Mouse (Mus musculus): ENCODE results near the gene Sdccag8. TPM values are rescaled to one million over a fixed set of nuclear protein-coding genes. Genes with fewer than 3 reads are reported as not detected.
A peak's percentile ranks its signal among the peaks of the same experiment; 100 is the strongest.

Gene Sdccag8
- total RNA-seq, 2 experiments from 2014 or later, result 14.3 to 16.4 TPM

DNA sequence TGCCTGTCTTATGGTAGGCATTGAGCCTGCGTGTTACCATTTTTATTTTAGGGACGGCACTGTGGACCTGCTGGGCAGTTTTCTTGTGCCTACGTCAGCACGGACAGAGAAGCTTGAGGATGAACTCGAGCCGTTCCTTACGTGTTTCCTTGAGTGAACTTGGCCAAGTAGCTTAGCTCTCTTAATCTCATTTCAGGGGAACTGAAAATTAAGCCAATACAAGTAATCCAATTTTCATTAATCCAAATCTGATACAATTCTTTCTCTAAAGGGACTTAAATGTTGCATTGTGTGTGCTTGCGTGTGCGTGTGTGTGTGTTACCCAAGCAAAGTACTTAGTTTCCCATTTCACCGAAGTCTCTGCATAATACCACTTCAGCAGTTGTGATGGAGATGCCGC lies 56.0 kb downstream of the Sdccag8 start:
- DNase-seq (ENCODE audit: low spot score in 2 of 2), result no peak
- intact Hi-C loops (cut with DNase I), result no loop called here

DNA sequence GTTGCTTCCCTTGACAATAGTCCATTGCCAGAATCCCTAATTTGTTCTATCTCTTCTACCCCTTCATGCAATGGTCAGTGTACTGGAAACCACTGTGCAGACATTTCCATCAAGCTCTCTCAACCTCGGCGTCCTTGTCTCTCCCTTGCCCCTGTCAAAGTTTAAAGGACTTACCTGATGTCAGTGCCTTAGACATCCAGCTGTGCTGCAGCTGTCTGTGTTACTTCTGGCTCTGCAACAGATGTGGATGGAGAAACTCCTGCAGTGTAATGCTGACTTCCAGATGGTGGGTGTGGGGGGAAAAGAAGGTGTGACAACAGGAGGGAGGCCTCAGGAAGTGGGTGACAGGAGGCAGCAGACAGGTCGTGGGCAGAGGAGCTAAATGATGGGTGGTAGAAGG lies 57.5 kb downstream of the Sdccag8 start:
- DNase-seq (ENCODE audit: low spot score in 2 of 2), result no peak
- intact Hi-C loops (cut with DNase I), result no loop called here

DNA sequence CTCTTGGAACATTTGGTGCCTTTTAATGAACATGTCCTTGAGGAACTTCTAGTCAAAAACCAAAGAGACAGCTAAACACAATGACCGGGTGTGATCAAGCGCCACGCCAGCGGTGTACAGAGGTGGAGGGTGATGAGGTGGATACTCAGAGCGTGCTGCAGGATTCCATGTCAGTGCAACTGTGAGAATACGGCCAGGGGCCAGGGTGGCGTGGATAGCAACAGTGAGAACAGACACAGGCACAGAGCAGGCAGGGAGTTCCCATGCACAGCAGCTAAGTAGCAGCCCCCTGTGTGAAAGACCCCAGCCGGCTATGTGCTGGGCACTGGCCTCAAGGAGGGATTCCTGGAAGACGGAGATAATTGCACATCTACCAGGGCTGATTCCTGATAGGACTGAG lies 59.0 kb downstream of the Sdccag8 start:
- DNase-seq (ENCODE audit: low spot score in 2 of 2), result no peak
- intact Hi-C loops (cut with DNase I), result no loop called here

DNA sequence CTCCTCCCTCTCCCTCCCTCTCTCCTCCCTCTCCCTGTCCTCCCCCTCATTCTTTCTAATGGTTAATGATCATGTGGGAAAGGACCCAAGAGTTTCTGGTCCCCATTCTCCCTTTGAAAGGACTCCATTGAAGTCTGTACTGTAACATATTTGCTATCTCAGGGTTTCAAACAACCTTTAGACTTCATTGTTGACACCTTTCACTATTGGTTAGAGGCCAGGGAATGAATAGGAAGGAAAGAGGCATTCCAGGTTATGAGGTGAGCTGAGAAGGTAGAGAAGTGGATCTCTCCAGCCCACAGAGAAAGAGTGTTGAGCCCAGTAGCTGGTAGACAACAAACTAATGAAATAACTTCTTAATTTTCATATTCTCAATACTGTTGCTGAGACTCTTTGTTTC lies 59.7 kb downstream of the Sdccag8 start:
- intact Hi-C loops (cut with DNase I), result no loop called here
- DNase-seq (ENCODE audit: low spot score in 2 of 2), result no peak

DNA sequence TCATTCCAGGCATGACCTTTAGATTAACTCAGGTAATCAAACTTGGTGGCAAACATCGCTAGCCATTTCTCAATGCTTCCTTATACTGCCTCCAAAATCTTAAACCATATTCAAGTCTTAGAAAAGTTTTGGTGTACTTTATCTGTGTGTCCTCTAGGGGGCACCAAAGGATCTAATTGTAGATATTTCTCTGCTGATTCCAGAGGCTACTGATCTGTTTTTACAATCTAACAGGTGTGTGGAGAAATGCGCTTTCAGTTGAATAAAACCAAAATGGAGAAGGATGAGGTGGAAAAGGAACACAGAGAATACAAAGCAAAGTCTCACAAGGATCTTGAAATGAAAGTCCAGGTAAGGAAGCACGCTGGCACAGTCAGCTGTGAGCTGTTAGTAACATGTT lies 63.3 kb downstream of the Sdccag8 start:
- intact Hi-C loops (cut with DNase I), result loop anchor here (2.0 to 5.0 kb wide), 3 partner anchors 311 to 825 kb away; no protein-coding TSS in a partner anchor
- DNase-seq (ENCODE audit: low spot score in 2 of 2), result peak; percentile 64 to 83

DNA sequence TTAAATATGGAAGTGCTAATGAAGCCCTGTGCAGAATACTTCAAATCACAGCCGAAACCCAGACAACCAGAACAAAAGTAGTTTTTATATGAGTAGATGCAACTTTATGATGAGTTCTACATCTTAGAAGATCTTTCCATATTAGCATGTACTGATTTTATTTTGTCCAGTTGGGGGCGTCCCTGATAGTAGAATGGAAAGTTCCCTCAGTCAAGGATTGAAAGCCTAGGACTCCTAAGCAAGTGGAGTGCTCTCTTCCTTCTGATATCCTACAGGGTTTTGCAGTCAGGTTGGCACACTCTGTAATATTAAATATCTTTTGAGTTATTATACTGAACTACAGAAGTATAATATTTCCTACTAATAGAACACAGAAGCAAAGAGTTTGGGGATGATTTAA lies 64.5 kb downstream of the Sdccag8 start:
- intact Hi-C loops (cut with DNase I), result loop anchor here (2.0 to 5.0 kb wide), 3 partner anchors 310 to 823 kb away; no protein-coding TSS in a partner anchor
- peak; percentile 41 to 83 for DNase-seq (ENCODE audit: low spot score in 2 of 2)

DNA sequence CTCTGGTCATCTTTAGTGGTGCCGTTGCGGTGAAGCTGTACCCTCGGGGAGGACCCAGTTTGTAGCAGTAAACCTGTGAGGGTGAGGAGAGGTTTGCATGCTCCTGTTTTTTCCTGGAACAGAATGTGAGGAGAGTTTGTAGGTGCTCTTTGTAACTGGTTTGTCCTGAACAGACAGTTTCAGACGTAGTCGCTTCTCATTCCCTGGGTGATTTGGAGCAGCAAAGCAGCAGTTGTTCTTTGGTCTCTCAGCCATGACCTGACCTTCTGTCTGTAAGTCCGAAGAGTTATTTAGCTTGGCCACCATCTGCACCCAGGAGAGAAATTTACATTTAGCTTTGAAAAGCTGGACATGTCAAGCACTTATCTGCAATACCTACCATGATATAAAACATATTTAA lies 65.2 kb downstream of the Sdccag8 start:
- intact Hi-C loops (cut with DNase I), result loop anchor here (2.0 to 10.0 kb wide), 7 partner anchors 55 to 823 kb away; partner anchors contain the start of genes Akt3 and Zbtb18
- DNase-seq (ENCODE audit: low spot score in 2 of 2), result no peak

DNA sequence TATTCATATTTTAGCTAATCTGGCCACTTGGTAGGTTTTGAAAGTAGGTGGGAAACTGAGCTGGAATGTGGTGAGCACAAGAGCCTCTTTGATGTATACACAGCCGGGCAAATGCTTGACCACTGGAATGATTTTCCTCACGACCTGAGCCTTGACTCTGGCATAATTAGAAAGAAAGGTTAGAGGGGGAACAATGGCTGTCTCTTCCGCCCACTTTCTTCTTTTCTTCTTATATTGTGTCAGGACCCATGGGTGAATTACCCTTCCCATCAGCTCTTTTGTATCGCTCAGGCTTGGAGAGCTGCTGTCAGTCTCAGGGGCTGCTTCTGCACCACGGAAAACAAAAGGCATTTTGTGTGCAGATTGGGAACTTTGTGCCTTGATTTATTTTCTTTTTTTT lies 65.6 kb downstream of the Sdccag8 start:
- intact Hi-C loops (cut with DNase I), result loop anchor here (10.0 kb wide), 4 partner anchors 55 to 565 kb away; partner anchors contain the start of genes Akt3 and Zbtb18
- no peak for DNase-seq (ENCODE audit: low spot score in 2 of 2)

DNA sequence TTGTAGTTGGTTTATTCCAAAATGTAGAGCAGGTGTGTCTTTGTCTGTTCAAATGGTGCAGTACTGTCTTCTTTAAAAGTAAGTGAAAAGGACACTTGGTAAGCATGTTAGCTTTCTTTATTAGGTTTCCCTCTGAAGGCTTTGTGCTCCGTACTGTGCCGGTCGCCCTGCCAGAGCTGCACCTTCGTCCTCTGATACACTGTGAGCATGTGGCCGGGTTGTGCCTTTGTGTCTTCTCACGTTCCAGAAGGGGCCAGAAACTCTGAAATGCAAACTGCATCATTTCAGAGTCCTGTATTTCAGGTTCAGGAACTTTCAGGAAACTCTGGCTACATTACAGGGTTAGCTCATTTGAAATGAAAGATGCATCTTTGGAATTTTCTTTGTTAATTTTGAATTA lies 66.5 kb downstream of the Sdccag8 start:
- DNase-seq (ENCODE audit: low spot score in 2 of 2), result no peak
- intact Hi-C loops (cut with DNase I), result loop anchor here (10.0 kb wide), 4 partner anchors 54 to 564 kb away; partner anchors contain the start of genes Akt3 and Zbtb18

DNA sequence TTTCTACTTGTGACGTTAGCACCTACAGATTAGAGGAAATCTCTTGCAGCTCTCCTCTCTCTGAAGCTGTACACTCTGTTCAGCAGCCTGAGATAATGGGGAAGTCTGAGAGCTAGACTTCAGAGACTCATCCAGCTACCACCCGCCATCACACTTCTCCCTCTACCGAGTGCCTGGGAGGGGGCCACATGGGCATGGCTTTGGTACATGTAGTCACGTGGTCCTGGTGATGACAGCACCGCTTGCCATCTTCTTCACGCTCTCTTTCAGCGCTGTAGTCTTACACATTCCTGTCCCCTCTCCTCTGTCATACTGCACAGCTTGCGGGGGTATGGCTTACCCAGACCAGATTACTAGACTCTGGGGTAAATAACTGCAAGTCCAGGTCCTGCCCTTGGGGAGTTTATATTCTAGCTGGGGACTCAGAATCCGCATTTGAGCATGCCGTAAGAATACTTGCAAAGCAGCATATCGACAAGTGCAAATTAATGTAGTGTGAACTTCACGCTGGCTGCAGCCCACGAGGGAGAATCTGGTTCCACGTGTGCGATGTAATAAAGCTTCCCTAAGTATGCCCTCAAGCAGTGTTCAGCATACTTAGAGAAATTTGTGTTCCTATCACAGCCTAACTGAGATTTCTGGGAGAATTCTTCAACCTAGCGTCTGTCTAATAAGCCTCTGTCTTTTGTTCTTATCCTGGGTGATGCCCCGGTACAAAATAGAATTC lies 70.9 kb downstream of the Sdccag8 start:
- intact Hi-C loops (cut with DNase I), result loop anchor here (5.0 to 10.0 kb wide), 5 partner anchors 49 to 559 kb away; partner anchors contain the start of genes Akt3 and Zbtb18
- peak; percentile 32 to 71 for DNase-seq (ENCODE audit: low spot score in 2 of 2)

DNA sequence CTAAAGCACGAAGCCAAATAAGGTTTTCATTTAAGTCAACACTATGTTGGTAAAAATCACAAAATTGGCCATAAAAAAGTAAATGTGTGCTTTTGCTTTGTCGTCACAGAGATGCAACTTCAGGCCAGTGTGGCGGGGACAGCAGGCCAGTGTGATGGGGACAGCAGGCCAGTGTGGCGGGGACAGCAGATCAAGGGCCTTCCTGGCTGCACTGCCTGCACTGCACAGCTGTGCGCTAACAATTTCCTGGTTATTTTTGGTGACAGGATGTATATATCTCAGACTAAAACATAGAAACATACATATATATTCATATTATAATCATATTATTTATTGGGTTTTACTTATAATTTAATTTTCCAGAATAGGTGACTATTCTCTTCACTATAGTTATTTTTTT lies 71.5 kb downstream of the Sdccag8 start:
- intact Hi-C loops (cut with DNase I), result loop anchor here (5.0 to 10.0 kb wide), 5 partner anchors 49 to 559 kb away; partner anchors contain the start of genes Akt3 and Zbtb18

DNA sequence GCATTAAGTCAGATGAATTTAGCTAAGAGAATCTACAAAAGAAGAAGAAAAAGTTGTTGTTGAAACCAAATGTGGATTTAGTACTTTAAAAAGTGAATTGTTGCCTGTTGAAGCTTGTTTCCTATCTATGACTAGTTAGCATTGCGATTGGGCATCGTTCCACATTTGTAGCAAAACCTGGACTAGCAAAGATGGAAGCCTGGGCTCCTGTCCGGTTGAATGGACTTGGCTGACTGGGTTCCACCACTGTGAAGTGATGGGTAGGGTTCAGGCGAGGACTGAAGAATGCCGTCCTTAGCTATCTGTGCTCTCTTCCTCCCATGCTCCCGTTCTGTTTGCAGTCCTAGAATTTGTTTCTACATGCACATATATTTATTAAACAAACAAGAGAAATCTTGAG lies 89.3 kb downstream of the Sdccag8 start:
- intact Hi-C loops (cut with DNase I), result no loop called here
- no peak for DNase-seq (ENCODE audit: low spot score in 2 of 2)

More for the DNA sequence above, 71.5 kb downstream of the Sdccag8 start:
- no peak for DNase-seq (ENCODE audit: low spot score in 2 of 2)

DNA sequence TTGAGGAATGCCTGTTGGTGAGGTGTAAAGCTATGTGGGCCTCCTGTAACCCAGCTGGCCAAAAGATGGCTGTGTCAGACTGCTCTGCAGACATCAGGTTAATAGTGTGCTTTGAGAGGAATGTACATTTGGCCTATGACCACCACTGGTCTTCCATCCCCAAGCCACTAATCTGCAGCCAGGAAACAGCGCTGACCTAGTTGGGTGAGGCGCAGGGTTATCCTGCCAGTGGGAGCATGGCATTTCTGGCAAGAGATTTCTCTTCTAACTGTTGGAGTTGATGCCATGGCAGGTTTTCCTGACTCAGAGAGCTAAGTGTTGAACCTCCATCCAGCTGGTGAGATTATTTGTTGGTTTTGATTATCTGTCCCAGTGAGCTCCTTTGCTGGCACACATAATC lies 101.5 kb downstream of the Sdccag8 start:
- DNase-seq (ENCODE audit: low spot score in 2 of 2), result no peak
- intact Hi-C loops (cut with DNase I), result no loop called here

DNA sequence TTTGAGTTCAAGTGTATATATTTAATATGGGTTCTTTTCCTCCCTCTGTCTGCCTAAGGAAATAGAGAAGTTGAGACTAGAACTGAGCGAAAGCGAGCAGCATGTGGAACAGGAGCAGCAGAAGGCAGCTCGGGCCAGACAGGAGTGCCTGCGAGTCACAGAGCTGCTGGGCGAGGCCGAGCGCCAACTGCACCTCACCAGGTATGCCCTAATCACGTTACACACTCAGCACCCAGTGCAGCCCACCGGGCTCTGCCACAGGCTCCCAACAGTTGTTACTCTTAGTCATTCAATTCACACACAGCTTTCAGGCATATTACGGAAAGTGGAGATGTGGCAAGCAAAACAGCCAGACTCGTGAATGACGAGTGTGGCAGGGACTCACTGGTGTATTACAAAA lies 105.0 kb downstream of the Sdccag8 start:
- intact Hi-C loops (cut with DNase I), result no loop called here
- DNase-seq (ENCODE audit: low spot score in 2 of 2), result peak in 1 of 2 experiments; percentile 47

DNA sequence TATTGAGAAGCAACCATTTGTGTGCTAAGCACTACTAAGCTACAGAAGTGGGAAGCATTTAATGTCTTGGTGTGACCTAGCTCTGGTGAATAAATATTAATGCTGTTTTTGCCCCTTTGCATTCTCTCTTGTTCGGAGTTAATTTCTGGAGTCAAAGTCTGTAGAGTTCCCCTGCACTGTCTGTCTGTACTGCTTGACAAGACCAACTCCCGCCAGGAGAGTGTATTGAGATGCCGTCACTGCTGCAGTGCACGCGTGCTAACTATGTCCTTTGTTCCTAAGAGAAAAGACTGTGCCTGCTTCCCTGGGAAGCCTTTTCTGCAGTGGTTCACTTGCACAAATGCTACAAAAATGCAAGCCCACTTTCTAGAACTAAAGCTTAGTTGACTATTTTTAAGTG lies 108.4 kb downstream of the Sdccag8 start:
- no peak for DNase-seq (ENCODE audit: low spot score in 2 of 2)
- intact Hi-C loops (cut with DNase I), result loop anchor here (10.0 kb wide), 1 partner anchor 132 kb away; no protein-coding TSS in a partner anchor

DNA sequence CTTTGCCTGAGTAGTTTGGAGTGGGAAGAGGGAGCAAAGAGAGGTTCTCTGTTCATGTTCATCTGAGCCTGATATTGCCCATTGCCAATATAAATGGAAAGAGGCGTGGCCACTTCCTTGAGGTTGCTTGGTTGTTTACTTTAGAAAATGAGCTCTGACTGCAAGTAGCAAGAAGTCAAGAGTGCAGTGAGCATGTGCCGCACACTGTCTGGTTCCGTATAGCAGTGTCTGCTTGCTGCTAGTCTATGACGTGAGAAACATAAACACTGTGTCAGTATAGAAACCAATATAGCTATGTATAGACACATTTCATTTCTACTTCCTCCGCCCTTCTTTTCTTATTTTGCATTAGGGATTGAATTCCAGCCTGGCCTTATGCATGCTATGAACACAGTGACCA lies 111.5 kb downstream of the Sdccag8 start:
- intact Hi-C loops (cut with DNase I), result loop anchor here (5.0 to 10.0 kb wide), 3 partner anchors 129 to 456 kb away; no protein-coding TSS in a partner anchor
- DNase-seq (ENCODE audit: low spot score in 2 of 2), result no peak

DNA sequence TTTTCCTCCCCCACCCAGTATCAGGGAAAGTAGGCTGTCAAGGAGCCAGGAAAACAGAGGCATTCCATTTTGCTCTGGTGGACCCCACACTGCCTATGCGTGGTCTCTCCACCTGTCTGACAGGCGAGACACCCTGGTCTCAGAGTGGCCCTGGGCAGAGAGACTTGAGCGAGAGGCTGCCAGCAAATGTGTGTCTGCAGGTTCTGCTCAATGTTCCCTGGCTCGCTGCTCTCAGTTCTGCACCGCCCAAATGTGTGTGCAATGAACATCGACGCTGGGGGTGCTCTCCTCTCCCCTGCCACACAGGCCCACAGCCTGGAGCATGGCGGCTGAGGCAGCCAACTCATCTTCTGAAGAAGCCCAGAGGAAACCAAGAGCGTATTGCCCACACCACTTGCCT lies 112.9 kb downstream of the Sdccag8 start:
- intact Hi-C loops (cut with DNase I), result loop anchor here (1.0 to 10.0 kb wide), 4 partner anchors 53 to 455 kb away; no protein-coding TSS in a partner anchor
- peak in 1 of 2 experiments; percentile 86 for DNase-seq (ENCODE audit: low spot score in 2 of 2)

DNA sequence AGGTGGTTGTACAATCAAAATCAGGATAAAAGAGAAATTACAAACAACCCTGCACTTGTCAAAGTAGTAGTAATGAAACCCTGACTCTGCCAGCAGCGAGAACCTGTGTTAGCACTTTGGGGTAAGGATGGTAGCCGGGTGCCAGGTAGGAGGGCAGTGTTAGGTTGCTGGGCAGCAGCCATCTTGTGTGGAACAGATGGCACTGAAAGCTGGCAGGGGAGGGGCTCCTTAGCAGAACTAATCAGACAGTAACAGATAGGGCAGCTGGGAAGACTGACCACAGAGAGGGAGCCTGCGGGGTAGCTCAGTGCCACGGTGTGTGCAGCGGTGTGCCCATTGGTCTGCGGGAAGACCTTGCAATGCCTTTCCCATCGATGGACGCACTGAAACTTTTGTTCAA lies 115.2 kb downstream of the Sdccag8 start:
- intact Hi-C loops (cut with DNase I), result loop anchor here (5.0 to 10.0 kb wide), 6 partner anchors 45 to 528 kb away; partner anchors contain the start of gene Zbtb18
- DNase-seq (ENCODE audit: low spot score in 2 of 2), result peak in 1 of 2 experiments; percentile 70

DNA sequence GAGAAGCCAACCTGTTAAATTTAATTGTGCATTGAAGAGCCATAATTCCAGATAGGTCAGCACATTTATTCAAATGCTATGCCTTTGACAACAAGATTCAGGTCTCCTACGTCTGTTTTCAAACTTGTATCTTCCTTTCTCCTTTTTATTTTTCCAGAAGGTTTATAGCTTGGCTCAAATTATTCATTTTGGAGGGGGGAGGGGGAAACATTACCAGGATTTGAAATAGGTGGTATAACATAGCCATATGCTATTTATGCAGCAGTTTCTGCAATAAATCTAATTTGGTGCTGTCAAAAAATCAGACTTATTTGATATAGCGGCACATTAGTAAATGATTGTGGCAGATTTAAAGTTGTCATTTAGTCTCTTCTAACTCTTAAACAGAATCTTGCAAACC lies 116.1 kb downstream of the Sdccag8 start:
- no peak for DNase-seq (ENCODE audit: low spot score in 2 of 2)
- intact Hi-C loops (cut with DNase I), result loop anchor here (5.0 to 10.0 kb wide), 3 partner anchors 46 to 527 kb away; partner anchors contain the start of gene Zbtb18

DNA sequence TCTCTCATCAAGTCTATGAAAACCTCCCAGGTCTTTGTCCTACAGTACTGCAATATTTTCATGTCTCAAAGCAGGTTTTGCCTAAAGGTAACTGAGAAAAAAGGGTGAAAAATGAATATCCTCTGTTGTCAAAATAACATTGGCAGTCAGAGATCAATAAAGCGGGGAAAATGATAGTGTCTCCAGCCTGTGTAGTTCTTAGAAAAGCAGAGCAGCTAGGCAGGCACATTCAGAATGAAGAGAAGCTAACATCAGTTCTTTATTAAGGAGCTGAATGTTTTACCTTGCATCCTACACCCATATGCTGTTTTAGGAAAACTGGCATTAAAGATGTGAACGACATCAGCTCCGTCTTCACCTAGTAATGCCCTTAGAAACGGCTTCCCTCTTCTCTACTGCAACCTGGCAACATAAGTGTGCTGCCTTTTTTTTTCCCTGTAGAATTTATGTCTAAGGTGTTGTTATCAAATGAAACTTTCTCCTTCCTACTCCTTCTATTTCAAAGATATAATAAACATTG lies 116.6 kb downstream of the Sdccag8 start:
- intact Hi-C loops (cut with DNase I), result loop anchor here (5.0 to 10.0 kb wide), 3 partner anchors 46 to 526 kb away; partner anchors contain the start of gene Zbtb18
- DNase-seq (ENCODE audit: low spot score in 2 of 2), result peak in 1 of 2 experiments; percentile 47
